Mouse (Mus musculus): ENCODE data around the gene Carnmt1.

DNA sequence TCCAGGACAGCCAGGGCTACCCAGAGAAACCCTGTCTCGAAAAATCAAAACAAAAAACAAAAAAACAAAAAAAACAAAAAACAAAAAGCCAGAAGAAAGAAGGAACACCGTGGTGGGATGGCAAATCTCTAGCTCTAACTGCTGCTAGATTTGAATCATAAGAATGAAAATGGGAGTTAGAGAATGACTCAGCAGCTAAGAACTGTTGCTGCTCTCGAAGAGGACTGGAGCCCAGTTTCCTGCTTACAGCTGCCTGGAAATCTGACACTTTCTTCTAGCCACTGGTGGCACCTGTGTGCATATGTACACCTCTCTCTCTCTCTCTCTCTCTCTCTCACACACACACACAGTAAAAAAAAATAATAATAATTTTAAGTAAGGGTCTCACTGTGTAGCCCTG is 24.2 kb upstream of the Carnmt1 start:
- TF ChIP-seq CTCF (IDR thresholded peaks at IDR 0.05; ENCODE audit: extremely low read depth, insufficient read depth, low read length), result no peak
- TF ChIP-seq POLR2A (IDR thresholded peaks at IDR 0.05; ENCODE audit: extremely low read depth, insufficient read depth, low read length), result no peak

Measured in cortical plate, adult 2 months (tissue).